Mouse (Mus musculus) midbrain, postnatal 0 days (tissue): ENCODE results near the gene Coq8a. TPM values are rescaled to one million over a fixed set of nuclear protein-coding genes. Genes with fewer than 3 reads are reported as not detected.

Experiments
- ATAC-seq: fragments of 200-750 bp; cut with Nextera tagmentation; 2 replicates; pipeline ENCODE4 v1.8.0; 2017; ENCODE audit warnings: moderate number of reproducible peaks, mild to moderate bottlenecking, moderate TSS enrichment, moderate library complexity; ENCODE audit not compliant: low FRiP score
- DNase-seq: peaks from one replicate; pipeline ENCODE4 v3.0.0-alpha.2; 2015; ENCODE audit warnings: low spot score
- H3K27ac ChIP-seq: fragments of 300-500 bp; sonication (generic); 2 replicates; pipeline ENCODE4 v1.5.1; 2014; ENCODE audit warnings: low read depth, mild to moderate bottlenecking, low read length, mixed read lengths
- H3K27me3 ChIP-seq: fragments of 300-500 bp; sonication (generic); 2 replicates; pipeline ENCODE4 v1.6.1; 2014; ENCODE audit warnings: low read length, control low read depth, mixed read lengths; ENCODE audit not compliant: insufficient read depth
- H3K36me3 ChIP-seq: fragments of 300-500 bp; sonication (generic); 2 replicates; pipeline ENCODE4 v1.6.1; 2014; ENCODE audit warnings: low read length, control low read depth, mixed read lengths; ENCODE audit not compliant: insufficient read depth
- H3K4me1 ChIP-seq: fragments of 300-500 bp; sonication (generic); 2 replicates; pipeline ENCODE4 v1.6.1; 2014; ENCODE audit warnings: mild to moderate bottlenecking, control low read depth, antibody characterized with exemption, low read length, mixed read lengths; ENCODE audit not compliant: insufficient read depth
- H3K4me2 ChIP-seq: fragments of 300-500 bp; sonication (generic); 2 replicates; pipeline ENCODE4 v1.6.1; 2014; ENCODE audit warnings: low read depth, mild to moderate bottlenecking, low read length, mixed read lengths; ENCODE audit not compliant: poor library complexity, severe bottlenecking
- H3K4me3 ChIP-seq: fragments of 300-500 bp; sonication (generic); 2 replicates; pipeline ENCODE4 v1.5.1; 2014; ENCODE audit warnings: low read depth, mild to moderate bottlenecking, low read length, moderate library complexity
- H3K9ac ChIP-seq: fragments of 300-500 bp; sonication (generic); replicated peaks from 2 replicates; pipeline ENCODE4 v1.6.1; 2014; ENCODE audit warnings: mild to moderate bottlenecking, low read length, moderate library complexity, mixed read lengths; ENCODE audit not compliant: poor library complexity, severe bottlenecking
- H3K9me3 ChIP-seq: fragments of 300-500 bp; sonication (generic); 2 replicates; pipeline ENCODE4 v1.6.1; 2016; ENCODE audit warnings: low read length, control low read depth
- CTCF ChIP-seq: IDR thresholded peaks from 2 replicates; pipeline ENCODE4 v1.5.1; 2016; ENCODE audit warnings: antibody characterized with exemption, mild to moderate bottlenecking
- WGBS: fragments of 180-500 bp; shearing (Covaris S2); extraction: QIAGEN DNeasy Blood & Tissue Kit; methylation state at CpG from one replicate; pipeline ENCODE4 v1.1.7; 2014; 5-methylcytosine and 5-hydroxymethylcytosine counted together
- polyA plus RNA-seq: library from polyadenylated mRNA; unstranded; fragments of >200 nt; fragmentation: Nextera tagmentation; extraction: Ambion mirVana; gene quantifications from 2 replicates; pipeline ENCODE4 v1.2.1, GENCODE M21; 2015
- total RNA-seq: library from RNA; depleted of rRNA; stranded (reverse); fragments of >200 nt; gene quantifications from 2 replicates; pipeline ENCODE4 v1.2.3, GENCODE M21; 2014

Coq8a gene
- total and polyA plus RNA-seq, 2 experiments from 2014 or later: 7.2 to 8.3 TPM

DNA sequence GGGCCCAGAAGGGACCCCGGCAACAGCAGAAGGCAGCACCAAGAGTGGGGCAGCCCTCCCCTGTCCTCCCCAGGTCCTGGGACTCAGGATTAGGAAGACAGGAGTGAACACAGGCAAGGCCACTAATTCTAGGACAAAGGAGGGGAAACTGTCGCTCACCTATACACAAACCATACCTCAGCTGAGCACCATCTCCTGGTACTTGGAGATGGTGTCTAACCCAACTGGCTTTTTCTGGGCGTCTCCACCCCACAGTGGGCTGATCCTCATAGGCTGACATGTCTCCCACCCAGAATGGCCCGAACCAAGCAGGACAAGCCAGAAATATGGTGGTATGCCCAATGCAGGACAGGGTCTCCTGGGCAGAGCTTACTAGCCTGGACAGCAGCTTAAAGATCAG lies 26.8 kb downstream of the Coq8a start:
- no peak overlapping the region for H3K9ac ChIP-seq
- H3K27ac ChIP-seq: no peak overlapping the region
- 88% methylated on average over 4 of the region's 4 CpGs for WGBS
- no peaks in the 10 kb centered on the region for H3K4me1 ChIP-seq
- no peak overlapping the region for H3K4me2 ChIP-seq
- DNase-seq: no peak
- TF ChIP-seq CTCF: no peak
- no peak overlapping the region for H3K4me3 ChIP-seq
- no peak for ATAC-seq
- no peaks in the 10 kb centered on the region for H3K9me3 ChIP-seq
- H3K36me3 ChIP-seq: no peaks in the 10 kb centered on the region
- H3K27me3 ChIP-seq: no peaks in the 10 kb centered on the region

DNA sequence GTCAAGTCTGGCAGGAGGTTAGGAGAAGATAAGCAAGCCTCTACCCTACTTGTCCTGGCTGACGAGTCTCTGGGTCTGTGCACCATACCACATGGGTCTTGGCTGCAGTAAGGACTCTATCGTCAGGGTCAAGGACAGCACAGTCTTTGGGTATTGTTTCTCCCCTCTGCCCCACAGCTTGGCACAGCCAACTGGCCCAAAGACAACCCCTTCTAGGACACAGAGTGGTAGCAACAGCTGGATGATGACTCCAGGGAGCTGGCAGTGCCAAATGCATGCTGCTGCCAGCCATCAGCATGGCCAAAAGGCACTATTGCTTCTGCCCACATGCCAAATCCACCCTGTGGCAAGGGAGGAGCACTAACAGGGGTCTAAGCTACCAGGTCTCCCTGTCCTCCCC lies 27.5 kb downstream of the Coq8a start:
- ATAC-seq: no peak
- Histone ChIP-seq H3K4me3 (no peak overlapping the region), H3K36me3 (0 out of 2 replicates have a peak, but pooled peaks cover 4% of the 10 kb centered on the region), H3K4me1 (no peaks in the 10 kb centered on the region), H3K9me3 (no peaks in the 10 kb centered on the region), H3K27ac (no peak overlapping the region), H3K4me2 (no peak overlapping the region), H3K27me3 (no peaks in the 10 kb centered on the region), H3K9ac (no peak overlapping the region)
- 70% methylated on average over 2 of the region's 2 CpGs for WGBS
- DNase-seq: no peak
- TF ChIP-seq CTCF: no peak

DNA sequence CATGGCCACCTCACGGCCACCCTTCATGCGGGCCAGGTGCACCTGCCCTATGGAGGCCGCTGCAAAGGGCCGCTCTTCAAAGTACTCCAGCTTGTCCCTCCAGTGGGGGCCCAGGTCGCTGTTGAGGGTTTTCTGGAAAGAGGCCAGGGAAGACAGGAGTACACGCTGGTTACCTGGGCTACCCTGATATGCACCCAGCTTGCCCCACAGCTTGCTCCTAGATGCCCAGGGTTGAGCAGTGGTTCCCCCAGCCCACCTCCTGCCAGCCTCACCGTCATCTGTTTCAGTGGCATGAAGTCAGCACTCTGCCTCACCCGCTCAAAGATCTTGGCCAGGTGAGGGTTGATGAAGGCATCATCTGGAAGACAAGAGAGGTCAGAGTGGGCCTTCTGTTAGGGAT lies 29.3 kb downstream of the Coq8a start:
- Histone ChIP-seq H3K27me3 (no peaks in the 10 kb centered on the region), H3K27ac (no peak overlapping the region), H3K4me2 (no peak overlapping the region), H3K9me3 (no peaks in the 10 kb centered on the region), H3K4me3 (no peak overlapping the region), H3K36me3 (0 out of 2 replicates have a peak, but pooled peaks cover 11% of the 10 kb centered on the region), H3K4me1 (no peaks in the 10 kb centered on the region), H3K9ac (no peak overlapping the region)
- DNase-seq (no peak), ATAC-seq (no peak)
- 93% methylated on average over 8 of the region's 8 CpGs for WGBS
- TF ChIP-seq CTCF: no peak

DNA sequence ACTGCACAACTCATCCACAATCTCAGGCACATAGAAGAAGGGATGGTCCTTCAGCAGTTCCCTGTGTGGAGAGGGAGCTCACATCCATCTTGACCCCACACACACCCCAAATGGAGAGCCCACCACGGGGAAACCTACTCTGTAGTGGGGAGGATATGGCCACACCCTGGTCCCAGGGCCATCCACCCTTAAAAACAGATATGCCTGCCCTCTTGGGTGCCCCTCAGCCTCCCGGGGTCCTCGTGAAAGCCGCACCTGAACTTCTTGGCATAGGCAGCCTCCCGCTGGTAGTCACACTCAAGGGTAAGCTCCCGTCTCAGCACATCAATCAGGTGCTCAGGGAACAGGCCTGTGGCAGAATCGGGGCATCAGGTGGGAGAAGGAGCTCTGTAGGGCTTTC lies 30.2 kb downstream of the Coq8a start:
- 95% methylated on average over 7 of the region's 7 CpGs for WGBS
- H3K4me3 ChIP-seq: no peak overlapping the region
- TF ChIP-seq CTCF: no peak
- no peaks in the 10 kb centered on the region for H3K9me3 ChIP-seq
- 0 out of 2 replicates have a peak, but pooled peaks cover 11% of the 10 kb centered on the region for H3K36me3 ChIP-seq
- no peaks in the 10 kb centered on the region for H3K4me1 ChIP-seq
- H3K27ac ChIP-seq: no peak overlapping the region
- H3K9ac ChIP-seq: no peak overlapping the region
- H3K27me3 ChIP-seq: no peaks in the 10 kb centered on the region
- no peak for ATAC-seq
- DNase-seq: no peak
- no peak overlapping the region for H3K4me2 ChIP-seq

GRCm38 (mm10) chr1:180168294-180168693 lies 31.1 kb downstream of the Coq8a start:
- DNase-seq: no peak
- Histone ChIP-seq H3K9me3 (no peaks in the 10 kb centered on the region), H3K27ac (no peak overlapping the region), H3K4me3 (no peak overlapping the region), H3K4me1 (no peaks in the 10 kb centered on the region), H3K4me2 (no peak overlapping the region), H3K27me3 (no peaks in the 10 kb centered on the region), H3K9ac (no peak overlapping the region), H3K36me3 (peaks cover 12% of the 10 kb centered on the region; the same call in 1 of the 2 replicates)
- ATAC-seq: no peak
- no peak for TF ChIP-seq CTCF
- WGBS: 91% methylated on average over 6 of the region's 6 CpGs

DNA sequence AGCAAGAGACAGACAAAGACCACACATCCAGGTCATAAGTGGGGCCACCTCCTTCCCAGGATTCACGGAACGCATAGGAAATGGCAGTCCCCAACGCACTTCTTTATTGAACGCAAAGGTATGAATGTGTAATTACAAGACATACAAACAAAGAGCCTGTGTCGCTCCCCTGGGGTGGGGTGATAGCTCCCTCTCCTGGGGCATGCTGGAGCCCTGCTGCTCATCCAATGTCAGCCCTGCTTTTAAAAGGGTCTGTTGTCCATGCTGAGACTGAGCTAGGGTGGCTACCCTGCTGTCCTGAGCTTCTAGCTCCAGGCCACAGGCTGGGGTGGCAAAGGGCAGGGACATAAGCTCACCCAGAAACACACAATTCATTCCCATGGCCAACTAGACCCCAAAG lies 32.9 kb downstream of the Coq8a start:
- WGBS: 84% methylated on average over 5 of the region's 5 CpGs
- H3K4me1 ChIP-seq: no peaks in the 10 kb centered on the region
- H3K4me2 ChIP-seq: no peak overlapping the region
- no peaks in the 10 kb centered on the region for H3K27me3 ChIP-seq
- peaks cover 28% of the 10 kb centered on the region for H3K36me3 ChIP-seq
- TF ChIP-seq CTCF: peak; percentile 34; the same call in 1 of the 2 replicates
- DNase-seq: no peak
- no peak overlapping the region for H3K9ac ChIP-seq
- no peak overlapping the region for H3K27ac ChIP-seq
- no peak overlapping the region for H3K4me3 ChIP-seq
- no peaks in the 10 kb centered on the region for H3K9me3 ChIP-seq
- ATAC-seq: no peak
